Mouse (Mus musculus) monocyte, adult 5-6 weeks (primary cell): Measurements from ENCODE around the gene Smg1. TPM values are rescaled to one million over a fixed set of nuclear protein-coding genes. Genes with fewer than 3 reads are reported as not detected.

ENCODE experiments used
- ATAC-seq: fragments of 153-309, 156-312 bp; replicated peaks from 2 replicates; pipeline ENCODE4 v1.8.0; 2017; ENCODE audit warnings: mild to moderate bottlenecking; ENCODE audit not compliant: low TSS enrichment, insufficient number of reproducible peaks, severe bottlenecking, poor library complexity, low FRiP score
- total RNA-seq: library from RNA; stranded (forward); fragments of 200-1000, 200-491, 200-594 nt; gene quantifications from 3 replicates; pipeline ENCODE4 v1.2.3, GENCODE M21; 2017

Smg1 gene
- 80.6 to 144 TPM (median 86.0 TPM) in 3 replicates for total RNA-seq

DNA sequence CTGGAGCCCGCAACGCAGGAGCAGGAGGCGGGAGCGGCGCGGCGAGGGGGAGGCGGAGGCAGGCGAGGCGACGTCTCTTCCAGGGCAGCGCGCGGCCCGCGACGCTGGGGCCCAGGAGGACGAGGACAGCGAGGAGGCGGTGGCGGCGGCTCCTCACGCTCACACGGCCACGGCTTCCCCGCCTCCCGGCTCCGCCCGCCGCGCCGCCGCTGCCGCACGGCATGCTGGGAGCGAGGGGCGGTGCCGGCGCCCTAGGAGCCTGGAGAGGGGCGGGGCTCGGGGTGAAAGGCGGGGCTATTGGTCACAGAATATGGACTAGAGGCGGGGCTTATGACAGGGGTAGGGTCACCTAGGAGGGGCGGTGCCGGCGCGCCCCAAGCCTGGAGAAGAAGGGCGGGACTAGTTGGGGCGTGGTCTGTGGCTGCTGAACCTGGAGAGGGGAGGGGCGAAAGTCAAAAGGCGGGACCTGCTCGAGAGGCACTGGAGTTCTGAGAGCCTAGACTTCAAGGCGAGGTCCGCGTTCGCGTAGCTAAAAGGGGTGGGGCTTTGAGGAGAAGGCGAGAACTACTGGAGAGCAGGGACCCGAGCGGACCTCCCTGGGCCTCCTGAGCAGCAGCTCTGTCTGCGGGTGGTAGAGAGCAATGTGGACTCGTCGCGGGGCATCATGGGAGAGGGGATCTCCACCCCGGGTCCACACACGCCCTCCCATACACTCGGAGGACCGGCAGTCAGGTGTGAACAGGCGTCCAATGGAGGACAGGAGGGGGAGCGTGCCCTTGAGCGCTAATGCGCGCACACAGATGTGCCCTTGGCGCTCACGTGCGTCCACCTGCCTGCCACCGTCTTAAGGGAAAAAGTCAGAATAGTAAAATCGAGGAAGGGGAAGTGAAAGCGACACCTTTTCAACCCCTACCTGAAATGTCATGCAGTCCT, at the start of gene Smg1:
TSS of gene Smg1 (minus strand) at position 218 of the 933 bp plus-strand sequence.
- peak; percentile 96 for ATAC-seq

DNA sequence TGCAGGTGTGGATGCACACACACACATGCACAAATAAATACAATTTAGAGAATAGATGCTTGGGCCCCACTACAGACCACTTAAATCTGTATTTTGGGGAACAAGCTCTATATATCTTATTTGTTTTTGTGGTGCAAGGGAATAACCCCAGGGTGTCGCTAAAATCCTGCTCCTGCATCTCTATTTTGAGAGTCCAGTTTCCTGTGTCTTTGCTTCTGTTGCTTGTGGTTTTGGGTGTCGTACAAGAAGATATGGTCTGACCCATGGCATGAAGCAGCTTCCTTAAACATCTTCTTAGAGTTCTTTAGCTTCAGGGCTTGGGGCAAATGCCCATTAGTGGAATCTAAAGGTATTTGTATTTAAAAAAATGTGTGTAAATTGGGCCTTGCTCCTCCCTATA, 39.7 kb upstream of the Smg1 start:
- ATAC-seq = peak; percentile 43; the same call in 1 of the 2 replicates

DNA sequence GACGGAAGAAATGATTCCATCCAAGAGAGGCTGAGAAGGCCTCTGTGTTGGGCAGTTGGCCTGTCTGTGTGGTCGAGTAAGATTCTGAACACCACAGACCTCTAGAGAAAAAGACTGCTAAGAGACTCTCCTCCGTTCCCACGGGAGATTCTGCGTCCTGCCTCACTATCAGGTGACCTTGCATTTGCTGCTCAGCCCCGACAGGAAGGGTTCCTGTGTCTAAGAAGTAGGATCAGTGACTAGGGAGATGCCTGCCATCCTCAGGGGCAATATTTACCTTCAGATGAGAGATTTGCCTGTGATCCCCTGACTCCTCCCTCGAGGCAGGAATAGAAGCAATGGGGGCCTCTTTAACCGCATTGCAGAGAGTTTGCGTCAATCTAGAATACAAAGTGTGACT, 39.1 kb upstream of the Smg1 start:
- ATAC-seq = no peak

DNA sequence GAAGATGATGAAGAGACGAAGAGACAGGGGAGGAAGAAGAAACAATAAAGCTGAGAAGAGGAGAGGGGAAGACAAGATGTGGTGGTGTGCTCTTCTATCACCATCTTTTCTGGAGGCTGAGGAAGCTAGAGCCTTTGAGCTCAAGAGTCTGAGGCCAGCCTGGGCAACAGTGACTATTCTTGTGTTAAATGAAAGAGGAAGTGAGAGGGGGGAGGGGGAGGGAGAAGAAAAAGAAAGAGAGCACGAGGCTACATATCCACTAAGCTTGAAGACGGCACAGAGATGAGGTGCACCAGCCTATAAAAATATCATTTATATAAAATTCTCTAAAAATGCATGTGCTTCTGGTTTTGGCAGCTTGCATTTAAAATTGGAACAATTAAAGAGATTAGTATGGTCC, 36.1 kb upstream of the Smg1 start:
- ATAC-seq = peak; percentile 53

DNA sequence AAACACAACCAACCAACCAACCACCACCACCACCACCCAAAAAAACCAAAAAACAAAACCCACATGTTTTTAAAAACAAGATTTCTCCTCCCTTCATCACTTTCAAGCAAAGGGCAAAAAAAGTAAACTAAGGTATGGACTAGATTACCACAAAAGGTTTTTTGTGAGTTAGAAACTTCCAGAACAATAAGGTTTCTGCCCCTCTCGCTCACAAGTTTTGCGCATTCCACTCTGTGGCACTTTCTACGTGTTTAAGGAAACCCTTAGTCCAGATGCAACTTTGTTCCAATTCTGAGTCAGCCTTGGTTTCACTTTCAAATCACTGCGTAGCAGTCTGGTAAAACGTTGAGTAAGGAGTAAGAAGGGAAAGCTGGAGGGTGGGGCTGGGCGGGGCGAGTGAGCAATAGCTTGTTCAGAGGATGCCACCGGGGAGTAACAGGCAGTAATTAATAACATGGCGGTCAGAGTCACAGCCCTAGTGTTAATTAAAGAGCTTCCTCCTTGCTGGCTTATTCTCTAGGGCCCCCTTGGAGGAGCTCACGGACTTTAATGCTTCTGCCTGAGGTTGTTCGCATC, 34.0 kb upstream of the Smg1 start:
- peak; percentile 70 for ATAC-seq

DNA sequence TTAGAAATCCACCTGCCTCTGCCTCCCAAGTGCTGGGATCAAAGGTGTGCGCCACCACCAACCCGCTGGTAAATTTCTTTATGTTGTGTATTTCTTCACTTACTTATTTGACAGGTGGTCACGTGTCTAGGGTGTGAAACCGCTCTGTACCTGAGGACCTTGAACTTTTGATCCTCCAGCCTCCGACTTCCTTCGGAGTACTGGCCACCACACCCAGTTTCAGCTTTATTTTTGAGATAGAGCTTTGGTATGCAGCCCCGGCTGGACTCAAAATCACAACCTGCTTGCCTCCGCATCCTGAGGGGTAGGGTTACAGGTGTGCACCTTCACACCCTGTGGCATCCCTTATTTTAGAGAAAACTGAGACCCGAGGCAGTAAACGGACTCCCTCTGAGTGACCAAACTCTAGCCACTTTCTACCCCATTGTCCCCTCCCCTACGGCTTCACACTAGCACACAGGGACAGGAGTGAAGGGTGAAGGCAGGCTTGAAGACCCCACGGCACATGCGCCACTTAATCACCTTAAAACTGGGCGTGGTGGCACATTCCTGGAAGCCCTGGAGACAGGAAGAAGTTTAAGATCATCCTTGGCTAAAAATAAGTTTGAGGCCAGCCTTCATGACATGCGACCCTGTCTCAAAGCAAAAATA, 33.3 kb upstream of the Smg1 start:
- ATAC-seq = no peak

DNA sequence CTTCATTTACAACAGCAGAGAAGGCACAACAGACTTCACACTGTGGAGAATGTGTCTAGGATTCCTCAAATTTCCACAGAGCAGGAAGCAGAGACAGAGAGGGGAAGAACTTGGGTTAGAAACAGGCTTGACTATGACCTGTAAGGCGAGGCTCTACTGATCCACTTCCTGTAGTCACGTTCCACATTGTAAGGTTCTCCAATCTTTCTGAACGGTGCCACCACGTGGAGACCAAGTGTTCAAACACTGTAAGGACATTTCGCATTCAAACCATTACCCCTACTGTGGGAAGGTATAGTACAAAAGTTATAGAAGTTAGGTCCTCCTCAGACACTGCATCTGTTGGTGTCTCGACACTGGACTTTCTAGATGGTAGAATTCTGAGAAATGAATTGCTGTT, 31.8 kb upstream of the Smg1 start:
- peak; percentile 42; the same call in 1 of the 2 replicates for ATAC-seq

DNA sequence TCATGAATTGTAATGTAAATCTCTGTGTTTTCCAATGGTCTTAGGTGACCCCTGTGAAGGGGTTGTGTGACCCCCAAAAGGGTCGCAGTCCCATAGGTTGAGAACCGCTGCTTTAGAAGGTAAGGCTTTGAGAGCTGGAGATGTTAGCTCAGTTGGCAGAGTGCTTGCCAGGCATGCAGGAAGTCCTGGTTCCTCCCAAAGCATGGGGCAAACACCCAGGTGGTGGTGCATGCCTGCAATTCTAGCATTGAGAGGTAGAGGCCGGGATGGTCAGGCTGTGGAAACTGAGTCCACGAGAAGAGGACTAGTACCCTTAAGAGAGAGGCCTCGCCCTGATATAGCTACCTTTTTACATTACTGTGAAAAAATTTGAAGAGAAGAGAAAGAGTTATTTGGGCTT, 31.4 kb upstream of the Smg1 start:
- no peak for ATAC-seq

DNA sequence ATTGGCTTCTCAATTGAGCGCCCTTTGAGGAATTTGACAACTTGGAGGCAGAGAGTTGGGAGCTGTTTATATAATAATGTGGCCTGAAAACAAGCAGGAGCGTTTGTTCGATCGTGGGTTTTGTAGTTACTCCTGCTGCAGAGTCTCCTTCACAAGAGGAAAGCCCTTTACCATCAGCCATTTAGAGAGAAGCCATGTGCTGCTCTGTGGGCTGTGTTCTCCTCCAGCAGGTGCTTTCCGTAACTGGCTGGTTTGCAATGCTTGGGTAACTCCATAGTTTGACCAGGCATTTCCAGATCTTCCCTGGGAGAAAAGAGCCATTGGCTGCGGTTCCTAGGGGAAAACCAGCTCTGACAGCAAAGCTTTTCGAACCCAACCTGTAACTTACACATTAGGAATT, 30.7 kb upstream of the Smg1 start:
- ATAC-seq = no peak

DNA sequence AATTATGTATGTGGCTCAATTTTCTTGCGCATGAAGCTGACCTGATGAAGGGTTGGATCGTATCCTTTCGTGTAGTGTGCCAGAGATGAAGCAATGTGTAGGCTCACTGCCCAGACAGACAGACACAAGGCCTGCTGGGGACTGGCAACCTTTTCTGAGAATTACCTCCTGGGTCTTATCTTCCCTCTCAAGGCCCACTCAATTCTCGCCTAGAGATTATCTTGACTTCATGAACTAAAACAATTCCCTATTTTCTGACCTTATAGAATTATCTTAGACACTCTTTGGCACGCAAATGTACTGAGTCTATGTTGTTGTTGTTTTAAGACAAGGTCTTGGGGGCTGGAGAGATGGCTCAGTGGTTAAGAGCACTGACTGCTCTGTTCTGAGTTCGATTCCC, 22.6 kb upstream of the Smg1 start:
- no peak for ATAC-seq

DNA sequence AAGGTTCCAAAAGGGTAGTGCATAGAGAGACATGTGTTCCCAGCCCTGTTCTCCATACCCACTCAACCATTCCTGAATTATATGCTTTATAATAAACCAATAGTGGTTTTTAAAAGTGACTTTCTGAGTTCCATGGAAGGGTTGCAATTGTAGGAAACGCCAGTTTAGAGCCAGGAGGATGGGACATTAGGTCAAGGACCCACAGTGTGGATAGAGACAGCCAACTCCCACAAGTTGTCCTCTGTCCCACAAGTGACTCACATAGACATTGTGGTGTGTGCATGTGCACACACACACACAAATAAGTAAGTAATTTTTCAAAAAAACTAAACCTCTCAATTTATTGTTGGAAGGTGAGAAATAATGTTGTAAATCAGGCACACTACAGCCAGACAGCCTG, 20.1 kb upstream of the Smg1 start:
- no peak for ATAC-seq

DNA sequence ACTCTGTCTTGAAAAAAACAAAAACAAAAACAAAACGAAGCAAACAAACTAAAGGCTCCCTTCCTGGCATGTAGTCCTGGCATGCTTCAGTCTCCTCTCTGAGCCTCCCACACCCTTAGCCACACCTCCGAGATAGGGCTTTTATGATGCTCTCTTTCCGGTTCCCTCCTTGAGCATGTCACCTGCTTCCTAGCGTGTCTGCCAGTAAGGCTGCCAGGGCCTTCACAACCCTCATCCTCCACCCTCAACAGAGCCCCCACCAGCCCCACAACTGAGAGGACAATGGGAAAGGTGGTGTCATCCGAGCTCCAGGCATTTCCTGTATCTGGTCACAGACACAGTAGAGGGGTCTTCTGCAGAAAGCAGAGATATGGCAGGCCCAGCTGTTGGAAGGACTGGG, 18.9 kb upstream of the Smg1 start:
- ATAC-seq = no peak

DNA sequence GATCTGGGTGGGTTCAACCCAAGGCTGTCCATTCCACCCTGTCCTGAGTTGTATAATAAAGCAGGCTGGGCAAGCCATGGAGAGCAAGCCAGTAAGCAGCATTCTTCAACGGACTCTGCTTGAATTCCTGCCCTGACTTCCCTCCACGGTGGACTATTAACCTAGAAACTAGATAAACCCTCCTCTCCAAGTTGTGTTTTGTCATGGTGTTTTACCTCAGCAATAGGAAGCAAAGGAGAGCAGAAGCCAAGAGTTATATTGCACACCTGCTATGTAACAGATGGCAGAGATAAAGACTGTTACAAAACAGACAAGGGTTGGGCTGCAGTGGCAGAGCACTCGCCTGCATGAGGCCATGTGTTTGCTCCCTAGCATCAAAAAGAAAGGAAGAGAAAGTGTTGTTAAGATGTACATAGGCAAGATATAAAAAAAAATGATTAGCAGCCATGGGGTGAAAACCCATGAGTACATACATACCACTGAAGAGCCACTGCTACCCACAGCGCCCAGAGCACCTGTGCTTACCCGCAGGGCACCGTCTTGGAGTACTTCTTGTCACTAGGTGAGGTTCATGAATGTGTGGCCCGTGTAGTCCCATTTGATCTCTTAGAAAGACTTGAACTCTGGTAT, 16.3 kb upstream of the Smg1 start:
- ATAC-seq = no peak

DNA sequence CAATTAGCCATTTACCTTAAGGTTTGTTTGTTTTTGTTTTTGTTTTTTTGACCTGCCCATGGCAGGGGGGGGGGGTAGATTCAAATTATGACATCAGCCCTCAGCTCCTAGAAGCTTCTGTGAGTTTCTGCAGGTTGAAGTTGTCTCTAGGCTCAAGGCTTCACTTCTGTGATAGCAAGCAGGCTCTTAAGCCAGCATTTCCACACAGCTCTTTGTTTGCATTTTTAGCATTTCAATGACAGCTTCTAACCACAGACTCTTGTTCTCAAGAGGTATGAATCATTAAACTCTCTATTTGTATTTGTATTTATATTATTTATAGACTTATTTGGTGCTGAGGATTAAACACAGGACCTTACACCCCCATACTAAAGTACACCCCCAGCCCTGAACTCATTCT, 15.0 kb upstream of the Smg1 start:
- no peak for ATAC-seq

DNA sequence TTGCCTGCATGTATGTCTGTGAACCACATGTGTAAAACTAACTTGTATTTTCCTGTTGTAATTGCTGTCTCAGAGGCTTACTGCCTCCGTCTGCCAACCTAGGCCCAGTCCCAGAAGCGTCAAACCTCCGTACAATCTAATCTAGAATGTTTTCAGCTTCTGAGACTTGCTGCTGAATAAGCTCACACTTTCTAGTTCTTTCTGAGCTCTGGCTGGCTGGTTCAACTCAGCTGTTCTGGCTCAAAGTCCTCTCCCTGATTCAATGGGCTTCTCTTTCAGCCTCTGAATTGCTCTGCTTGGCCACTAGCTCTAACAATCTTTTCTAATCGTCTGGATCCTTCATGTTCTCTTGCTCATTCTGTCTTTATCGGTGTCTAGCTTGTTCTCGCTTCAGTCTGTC, 13.3 kb upstream of the Smg1 start:
- no peak for ATAC-seq

DNA sequence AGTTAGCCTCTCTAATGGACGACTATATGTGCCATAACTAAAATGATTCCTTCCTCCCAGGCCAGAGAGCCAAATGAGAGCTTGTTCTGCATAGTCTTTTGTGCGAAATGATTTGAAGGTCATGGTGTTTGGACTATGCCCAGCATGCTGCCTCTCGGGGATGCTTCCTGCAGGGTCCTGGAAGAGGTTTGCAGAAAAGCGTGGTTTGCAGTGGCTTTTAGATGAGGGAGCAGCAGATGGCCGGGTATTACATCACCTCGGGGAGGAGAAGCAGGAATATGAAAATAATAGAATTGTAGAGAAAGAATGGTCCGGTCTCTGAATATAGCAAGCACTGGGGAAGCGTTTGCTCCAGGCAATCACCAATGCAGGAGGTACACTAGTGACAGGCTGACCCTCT, 11.0 kb upstream of the Smg1 start:
- no peak for ATAC-seq

DNA sequence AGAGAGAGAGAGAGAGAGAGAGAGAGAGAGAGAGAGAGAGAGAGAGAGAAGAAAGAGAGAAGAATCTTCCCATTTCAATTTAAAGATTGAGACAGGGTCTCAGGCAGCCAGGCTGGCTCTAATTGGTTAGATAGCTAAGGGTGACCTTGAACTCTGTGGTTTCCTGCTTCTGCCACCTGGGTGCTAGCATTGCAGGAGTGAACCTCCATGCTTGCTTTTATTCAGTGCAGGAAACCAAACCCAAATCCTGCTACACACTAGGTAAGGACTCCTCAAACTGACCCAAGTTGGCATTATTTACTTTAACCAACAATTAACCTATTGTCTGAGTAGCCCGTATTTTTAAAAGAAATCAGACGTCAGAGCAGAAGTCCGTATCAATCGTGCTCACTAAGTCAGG, 10.5 kb upstream of the Smg1 start:
- no peak for ATAC-seq

DNA sequence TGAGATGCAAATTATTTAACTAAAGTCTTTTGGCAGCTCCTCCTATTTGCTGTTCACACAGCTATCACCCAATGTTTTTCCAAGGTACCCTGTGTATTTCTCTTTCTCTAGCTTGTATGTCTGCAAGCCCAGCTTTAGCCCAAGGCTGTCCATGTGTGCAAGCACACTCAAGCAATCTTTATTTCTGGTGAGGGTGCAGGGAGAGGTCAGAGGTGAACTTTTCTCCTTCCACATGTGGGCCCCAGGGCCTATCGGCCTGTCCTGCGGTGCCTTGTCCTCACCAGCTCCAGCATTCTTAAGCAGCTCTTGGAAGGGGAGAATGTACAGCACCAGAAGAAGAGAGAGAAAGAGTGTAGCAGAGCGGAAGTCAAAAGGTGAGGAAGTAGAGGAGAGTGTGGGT, 9.5 kb upstream of the Smg1 start:
- no peak for ATAC-seq

DNA sequence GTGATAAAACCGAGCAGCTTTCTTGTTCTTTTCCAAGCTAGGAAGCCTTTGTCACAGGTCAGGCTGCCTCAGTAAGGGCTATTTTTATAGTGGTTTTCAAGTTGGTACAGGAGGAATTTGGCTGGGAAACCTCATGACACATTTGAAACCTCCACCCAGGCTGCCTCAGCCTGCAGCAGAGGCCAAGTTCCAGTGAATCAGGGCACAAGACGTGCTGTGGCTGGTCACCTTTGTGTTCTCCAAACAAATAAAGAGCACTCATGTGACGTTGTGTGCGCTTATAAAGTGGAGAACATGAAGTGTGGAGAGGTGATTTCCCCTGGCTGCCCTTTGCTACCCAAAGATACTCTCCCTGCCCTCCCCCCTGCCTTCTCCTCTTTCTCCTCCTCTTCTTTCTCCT, 8.9 kb upstream of the Smg1 start:
- no peak for ATAC-seq
